Mouse (Mus musculus) lung, adult 2 months (tissue): Measurements from ENCODE around the gene 1190002N15Rik.

ENCODE experiments used
- CTCF ChIP-seq: fragments of 200-500 bp; IDR thresholded peaks from 2 replicates; pipeline ENCODE4 v1.5.1; 2011; ENCODE audit warnings: mild to moderate bottlenecking, low read length, control low read depth; ENCODE audit not compliant: insufficient read depth
- POLR2A ChIP-seq: fragments of 200-500 bp; IDR thresholded peaks from 2 replicates; pipeline ENCODE4 v1.6.1; 2011; ENCODE audit warnings: low read depth, mild to moderate bottlenecking, control low read depth, low read length, borderline replicate concordance; ENCODE audit errors: extremely low read depth

DNA sequence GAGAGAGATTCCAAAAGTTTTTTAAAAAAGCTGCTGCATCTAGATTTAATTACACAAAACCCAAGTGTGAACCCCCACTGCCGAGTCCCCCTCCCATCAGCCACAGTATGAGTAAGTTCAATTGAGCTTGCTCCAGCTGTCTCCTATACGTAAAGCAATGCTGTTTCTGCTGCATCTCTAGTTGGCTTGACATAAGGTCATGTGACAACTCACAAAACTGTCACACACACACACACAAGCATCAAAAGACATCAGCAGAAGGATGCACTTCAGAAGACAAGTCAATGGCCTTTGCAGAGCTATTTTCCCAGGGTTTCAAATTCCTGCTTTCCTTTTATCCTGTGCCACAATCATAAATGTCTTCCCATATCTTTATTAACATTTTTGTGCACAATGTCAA, 49.9 kb downstream of the 1190002N15Rik start:
- no peak for TF ChIP-seq CTCF
- TF ChIP-seq POLR2A = no peak
